Mouse (Mus musculus): ENCODE results near the gene Foxl1. TPM values are rescaled to one million over a fixed set of nuclear protein-coding genes. Genes with fewer than 3 reads are reported as not detected.
A peak's percentile ranks its signal among the peaks of the same experiment; 100 is the strongest.

The Foxl1 gene
- polyA plus RNA-seq, 1 experiment: not detected

DNA sequence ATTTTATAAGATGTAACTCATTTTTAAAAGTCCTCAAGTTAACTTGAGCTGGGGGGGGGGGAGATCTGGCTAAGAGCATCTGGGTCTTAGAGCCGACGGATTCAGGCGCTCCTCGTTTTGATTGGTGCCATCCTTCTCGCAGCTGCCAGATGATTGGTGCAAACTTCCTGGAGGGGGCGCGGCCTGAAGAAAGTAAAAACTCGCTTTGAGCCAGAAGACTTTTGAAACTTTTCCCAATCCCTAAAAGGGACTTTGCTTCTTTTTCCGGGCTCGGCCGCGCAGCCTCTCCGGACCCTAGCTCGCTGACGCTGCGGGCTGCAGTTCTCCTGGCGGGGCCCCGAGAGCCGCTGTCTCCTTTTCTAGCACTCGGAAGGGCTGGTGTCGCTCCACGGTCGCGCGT is 11.8 kb upstream of the Foxl1 start, which contains the start of gene Foxc2:
TSS of gene Foxc2 (plus strand) at position 224 of the 400 bp plus-strand sequence.
- Histone ChIP-seq H3K27me3 (ENCODE audit: control insufficient read depth, insufficient read depth, low read length) (peaks cover 6% of the 10 kb centered on the region), H3K27ac (ENCODE audit: control insufficient read depth, insufficient read depth, low read depth, low read length) (no peak within 1 kb of the TSS), H3K4me3 (ENCODE audit: control insufficient read depth, low read depth, low read length) (peak within 1 kb of the TSS; percentile 19), H3K4me1 (ENCODE audit: control insufficient read depth, insufficient read depth, low read length) (peaks cover 10% of the 10 kb centered on the region), H3K36me3 (ENCODE audit: control insufficient read depth, insufficient read depth, low read length) (no peaks in the 10 kb centered on the region)
- TF ChIP-seq POLR2A (IDR thresholded peaks at IDR 0.05; ENCODE audit: control insufficient read depth, low read depth, low read length): no peak
- TF ChIP-seq CTCF (IDR thresholded peaks at IDR 0.05; ENCODE audit: control insufficient read depth, insufficient read depth, insufficient replicate concordance, low read depth, low read length): no peak

DNA sequence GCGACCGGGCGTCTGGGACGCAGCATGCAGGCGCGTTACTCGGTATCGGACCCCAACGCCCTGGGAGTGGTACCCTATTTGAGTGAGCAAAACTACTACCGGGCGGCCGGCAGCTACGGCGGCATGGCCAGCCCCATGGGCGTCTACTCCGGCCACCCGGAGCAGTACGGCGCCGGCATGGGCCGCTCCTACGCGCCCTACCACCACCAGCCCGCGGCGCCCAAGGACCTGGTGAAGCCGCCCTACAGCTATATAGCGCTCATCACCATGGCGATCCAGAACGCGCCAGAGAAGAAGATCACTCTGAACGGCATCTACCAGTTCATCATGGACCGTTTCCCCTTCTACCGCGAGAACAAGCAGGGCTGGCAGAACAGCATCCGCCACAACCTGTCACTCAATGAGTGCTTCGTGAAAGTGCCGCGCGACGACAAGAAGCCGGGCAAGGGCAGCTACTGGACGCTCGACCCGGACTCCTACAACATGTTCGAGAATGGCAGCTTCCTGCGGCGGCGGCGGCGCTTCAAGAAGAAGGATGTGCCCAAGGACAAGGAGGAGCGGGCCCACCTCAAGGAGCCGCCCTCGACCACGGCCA is 11.1 kb upstream of the Foxl1 start:
- Histone ChIP-seq H3K36me3 (ENCODE audit: control insufficient read depth, insufficient read depth, low read length) (no peaks in the 10 kb centered on the region), H3K27ac (ENCODE audit: control insufficient read depth, insufficient read depth, low read depth, low read length) (no peak overlapping the region), H3K4me3 (ENCODE audit: control insufficient read depth, low read depth, low read length) (peak overlapping the region; percentile 19), H3K27me3 (ENCODE audit: control insufficient read depth, insufficient read depth, low read length) (peaks cover 6% of the 10 kb centered on the region), H3K4me1 (ENCODE audit: control insufficient read depth, insufficient read depth, low read length) (peaks cover 10% of the 10 kb centered on the region)
- no peak for TF ChIP-seq POLR2A (IDR thresholded peaks at IDR 0.05; ENCODE audit: control insufficient read depth, low read depth, low read length)
- TF ChIP-seq CTCF (IDR thresholded peaks at IDR 0.05; ENCODE audit: control insufficient read depth, insufficient read depth, insufficient replicate concordance, low read depth, low read length): no peak

DNA sequence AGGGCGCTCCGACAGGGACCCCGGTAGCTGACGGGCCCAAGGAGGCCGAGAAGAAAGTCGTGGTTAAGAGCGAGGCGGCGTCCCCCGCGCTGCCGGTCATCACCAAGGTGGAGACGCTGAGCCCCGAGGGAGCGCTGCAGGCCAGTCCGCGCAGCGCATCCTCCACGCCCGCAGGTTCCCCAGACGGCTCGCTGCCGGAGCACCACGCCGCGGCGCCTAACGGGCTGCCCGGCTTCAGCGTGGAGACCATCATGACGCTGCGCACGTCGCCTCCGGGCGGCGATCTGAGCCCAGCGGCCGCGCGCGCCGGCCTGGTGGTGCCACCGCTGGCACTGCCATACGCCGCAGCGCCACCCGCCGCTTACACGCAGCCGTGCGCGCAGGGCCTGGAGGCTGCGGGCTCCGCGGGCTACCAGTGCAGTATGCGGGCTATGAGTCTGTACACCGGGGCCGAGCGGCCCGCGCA is 10.5 kb upstream of the Foxl1 start:
- Histone ChIP-seq H3K27ac (ENCODE audit: control insufficient read depth, insufficient read depth, low read depth, low read length) (no peak overlapping the region), H3K27me3 (ENCODE audit: control insufficient read depth, insufficient read depth, low read length) (peaks cover 6% of the 10 kb centered on the region)

DNA sequence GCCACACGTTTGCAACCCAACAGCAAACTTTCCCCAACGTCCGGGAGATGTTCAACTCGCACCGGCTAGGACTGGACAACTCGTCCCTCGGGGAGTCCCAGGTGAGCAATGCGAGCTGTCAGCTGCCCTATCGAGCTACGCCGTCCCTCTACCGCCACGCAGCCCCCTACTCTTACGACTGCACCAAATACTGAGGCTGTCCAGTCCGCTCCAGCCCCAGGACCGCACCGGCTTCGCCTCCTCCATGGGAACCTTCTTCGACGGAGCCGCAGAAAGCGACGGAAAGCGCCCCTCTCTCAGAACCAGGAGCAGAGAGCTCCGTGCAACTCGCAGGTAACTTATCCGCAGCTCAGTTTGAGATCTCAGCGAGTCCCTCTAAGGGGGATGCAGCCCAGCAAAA is 9.8 kb upstream of the Foxl1 start:
- H3K27ac ChIP-seq (ENCODE audit: control insufficient read depth, insufficient read depth, low read depth, low read length): no peak overlapping the region
- H3K4me3 ChIP-seq (ENCODE audit: control insufficient read depth, low read depth, low read length): peak overlapping the region; percentile 2; the same call in 1 of the 2 replicates
- TF ChIP-seq CTCF (IDR thresholded peaks at IDR 0.05; ENCODE audit: control insufficient read depth, insufficient read depth, insufficient replicate concordance, low read depth, low read length): no peak
- no peak for TF ChIP-seq POLR2A (IDR thresholded peaks at IDR 0.05; ENCODE audit: control insufficient read depth, low read depth, low read length)
- peaks cover 6% of the 10 kb centered on the region for H3K27me3 ChIP-seq (ENCODE audit: control insufficient read depth, insufficient read depth, low read length)
- no peaks in the 10 kb centered on the region for H3K36me3 ChIP-seq (ENCODE audit: control insufficient read depth, insufficient read depth, low read length)
- H3K4me1 ChIP-seq (ENCODE audit: control insufficient read depth, insufficient read depth, low read length): peaks cover 10% of the 10 kb centered on the region

More for the DNA sequence above, 10.5 kb upstream of the Foxl1 start:
- TF ChIP-seq POLR2A (IDR thresholded peaks at IDR 0.05; ENCODE audit: control insufficient read depth, low read depth, low read length): no peak
- no peak for TF ChIP-seq CTCF (IDR thresholded peaks at IDR 0.05; ENCODE audit: control insufficient read depth, insufficient read depth, insufficient replicate concordance, low read depth, low read length)
- peak overlapping the region; percentile 8; the same call in 1 of the 2 replicates for H3K4me3 ChIP-seq (ENCODE audit: control insufficient read depth, low read depth, low read length)
- H3K4me1 ChIP-seq (ENCODE audit: control insufficient read depth, insufficient read depth, low read length): peaks cover 10% of the 10 kb centered on the region
- no peaks in the 10 kb centered on the region for H3K36me3 ChIP-seq (ENCODE audit: control insufficient read depth, insufficient read depth, low read length)

DNA sequence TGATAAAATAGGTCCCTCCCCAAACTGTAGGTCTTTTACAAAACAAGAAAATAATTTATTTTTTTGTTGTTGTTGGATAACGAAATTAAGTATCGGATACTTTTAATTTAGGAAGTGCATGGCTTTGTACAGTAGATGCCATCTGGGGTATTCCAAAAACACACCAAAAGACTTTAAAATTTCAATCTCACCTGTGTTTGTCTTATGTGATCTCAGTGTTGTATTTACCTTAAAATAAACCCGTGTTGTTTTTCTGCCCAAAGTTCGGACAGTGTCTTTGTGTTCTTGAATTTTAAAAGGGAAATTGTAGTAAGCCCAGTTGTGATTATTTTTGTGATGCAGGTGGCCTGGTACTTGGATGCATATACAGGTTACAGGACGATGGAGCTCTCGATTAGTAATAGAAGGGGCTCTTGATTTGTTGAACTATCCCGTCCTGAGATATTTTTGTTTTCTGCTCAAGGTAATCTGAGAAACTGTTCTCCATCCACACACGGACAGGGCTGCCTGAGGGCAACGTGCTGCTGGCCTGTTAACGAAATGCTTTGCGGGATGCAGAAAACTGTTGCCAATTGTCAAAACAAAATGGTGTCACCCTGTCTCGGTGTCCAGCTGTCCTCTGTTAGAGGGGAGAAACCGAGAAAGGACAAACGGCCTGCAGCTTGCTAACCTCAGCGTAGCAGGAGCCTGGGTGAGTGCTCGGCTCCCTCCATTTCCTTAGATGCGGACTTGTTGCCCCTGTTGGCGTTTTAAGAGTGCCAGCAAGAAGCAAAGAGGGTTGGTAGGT is 8.9 kb upstream of the Foxl1 start:
- TF ChIP-seq CTCF (IDR thresholded peaks at IDR 0.05; ENCODE audit: control insufficient read depth, insufficient read depth, insufficient replicate concordance, low read depth, low read length) (no peak), POLR2A (IDR thresholded peaks at IDR 0.05; ENCODE audit: control insufficient read depth, low read depth, low read length) (no peak)
- H3K36me3 ChIP-seq (ENCODE audit: control insufficient read depth, insufficient read depth, low read length): no peaks in the 10 kb centered on the region
- peaks cover 10% of the 10 kb centered on the region for H3K4me1 ChIP-seq (ENCODE audit: control insufficient read depth, insufficient read depth, low read length)
- H3K27ac ChIP-seq (ENCODE audit: control insufficient read depth, insufficient read depth, low read depth, low read length): no peak overlapping the region
- H3K27me3 ChIP-seq (ENCODE audit: control insufficient read depth, insufficient read depth, low read length): peaks cover 6% of the 10 kb centered on the region
- H3K4me3 ChIP-seq (ENCODE audit: control insufficient read depth, low read depth, low read length): no peak overlapping the region

DNA sequence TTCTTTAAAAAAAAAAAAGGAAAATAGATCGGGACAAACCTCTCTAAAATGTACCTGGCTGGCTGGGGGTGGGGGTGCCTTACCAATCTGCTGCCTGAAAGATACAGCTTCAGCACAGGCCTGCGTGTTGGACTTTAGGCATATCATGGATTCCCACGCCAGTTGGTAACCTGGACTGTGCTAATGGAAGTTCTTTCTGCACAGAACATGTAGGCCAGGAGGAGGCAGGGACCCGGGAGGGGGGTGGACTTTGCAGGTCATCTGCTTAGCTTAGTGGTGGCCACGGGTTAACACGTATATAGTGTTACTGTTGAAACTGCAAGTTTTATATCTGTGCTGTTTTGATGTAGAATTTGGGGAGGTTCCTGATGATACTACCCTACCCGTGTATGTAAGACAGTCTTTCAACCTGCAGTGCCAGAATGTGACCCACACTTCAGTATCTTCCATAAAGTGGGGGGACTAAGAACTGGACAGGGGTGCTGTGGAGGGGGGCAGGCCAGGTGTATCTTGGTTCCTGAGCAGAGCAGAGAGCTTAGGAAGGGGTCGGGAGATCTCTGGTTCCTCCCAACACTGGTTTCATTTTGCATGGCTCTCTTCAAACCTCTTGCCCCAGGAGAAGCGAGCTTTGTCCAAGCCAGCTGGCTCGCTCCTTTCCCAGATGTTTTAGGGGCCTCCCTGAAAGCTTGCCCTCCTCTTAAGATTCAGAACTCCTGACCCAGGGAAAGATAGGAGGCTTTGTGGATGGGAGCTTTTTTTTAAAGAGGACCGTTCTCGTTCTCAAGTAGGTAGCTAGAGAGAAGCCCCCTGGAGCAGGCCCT is 7.9 kb upstream of the Foxl1 start:
- H3K4me1 ChIP-seq (ENCODE audit: control insufficient read depth, insufficient read depth, low read length): peaks cover 13% of the 10 kb centered on the region
- no peak overlapping the region for H3K4me3 ChIP-seq (ENCODE audit: control insufficient read depth, low read depth, low read length)
- H3K27ac ChIP-seq (ENCODE audit: control insufficient read depth, insufficient read depth, low read depth, low read length): no peak overlapping the region
- H3K36me3 ChIP-seq (ENCODE audit: control insufficient read depth, insufficient read depth, low read length): no peaks in the 10 kb centered on the region
- H3K27me3 ChIP-seq (ENCODE audit: control insufficient read depth, insufficient read depth, low read length): peaks cover 6% of the 10 kb centered on the region
- TF ChIP-seq CTCF (IDR thresholded peaks at IDR 0.05; ENCODE audit: control insufficient read depth, insufficient read depth, insufficient replicate concordance, low read depth, low read length): no peak
- TF ChIP-seq POLR2A (IDR thresholded peaks at IDR 0.05; ENCODE audit: control insufficient read depth, low read depth, low read length): no peak

All from testis, adult 2 months (tissue).